Comparison of ENCODE assay signal across 8 mouse cellular contexts in the genomic region with DNA sequence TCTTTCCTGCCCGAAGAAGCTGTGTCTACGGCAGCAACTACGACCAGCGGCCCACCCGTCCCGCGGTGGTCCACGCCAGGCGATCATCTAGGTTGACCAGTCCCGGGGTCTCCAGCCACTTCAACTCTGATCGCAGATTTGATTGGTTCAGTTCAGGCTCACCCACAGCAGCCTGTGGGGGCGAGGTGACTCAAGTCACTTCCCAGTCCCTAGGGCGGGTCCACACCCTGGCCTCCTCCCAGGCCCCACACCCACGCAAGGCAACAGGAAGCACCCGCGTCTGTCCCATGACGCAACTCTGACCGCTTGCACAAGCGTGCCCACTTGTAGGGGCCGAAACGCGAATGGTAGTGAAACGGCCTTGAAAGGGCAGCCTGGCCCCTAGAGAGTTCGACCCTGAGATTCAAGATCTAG. TPM values are rescaled to one million over a fixed set of nuclear protein-coding genes. Genes with fewer than 3 reads are reported as not detected.
DNase-seq lines count a peak whose midpoint lies in the region; ATAC-seq and TF ChIP-seq lines count a peak whose summit lies in the region.

No protein-coding gene starts in this region.

- no peak for TF ChIP-seq CTCF in lung, embryonic 14.5 days (IDR thresholded peaks at IDR 0.05; ENCODE audit: low read depth)

- peak overlapping the region; percentile 84 for H3K4me3 ChIP-seq in embryonic facial prominence, embryonic 14.5 days (ENCODE audit: low read depth, low read length)
- peak overlapping the region; percentile 95 for H3K4me3 ChIP-seq in heart, embryonic 11.5 days (ENCODE audit: low read depth, low read length)
- peak overlapping the region; percentile 93 for H3K4me3 ChIP-seq in kidney, embryonic 14.5 days (ENCODE audit: low read length)
- peak overlapping the region; percentile 86 for H3K4me3 ChIP-seq in lung, embryonic 14.5 days (ENCODE audit: low read depth, low read length)
- peak overlapping the region; percentile 51 for H3K4me3 ChIP-seq in neural tube, embryonic 14.5 days (ENCODE audit: low read depth, low read length)

- H3K36me3 ChIP-seq in embryonic facial prominence, embryonic 14.5 days (ENCODE audit: control insufficient read depth, insufficient read depth, low read length), result no peaks in the 10 kb centered on the region
- H3K36me3 ChIP-seq in heart, embryonic 11.5 days (ENCODE audit: control insufficient read depth, insufficient read depth, low read length), result no peaks in the 10 kb centered on the region
- H3K36me3 ChIP-seq in kidney, embryonic 14.5 days (ENCODE audit: control insufficient read depth, insufficient read depth, low read length), result no peaks in the 10 kb centered on the region
- no peaks in the 10 kb centered on the region for H3K36me3 ChIP-seq in lung, embryonic 14.5 days (ENCODE audit: insufficient read depth)
- no peaks in the 10 kb centered on the region for H3K36me3 ChIP-seq in neural tube, embryonic 14.5 days (ENCODE audit: control insufficient read depth, insufficient read depth, low read length)

- peak; percentile 10 for ATAC-seq in CD4-positive, CD25-positive, alpha-beta regulatory T cell, adult 4 months
- no peak for ATAC-seq in embryonic facial prominence, embryonic 14.5 days (ENCODE audit: low read depth)
- ATAC-seq in heart, embryonic 11.5 days (replicated peaks; ENCODE audit: insufficient number of reproducible peaks, low FRiP score, low TSS enrichment), result peak; percentile 51
- 0 out of 2 replicates have a peak, but pooled peaks have one; percentile 2 for ATAC-seq in kidney, embryonic 14.5 days (ENCODE audit: low FRiP score, low TSS enrichment)
- ATAC-seq in lung, embryonic 14.5 days (ENCODE audit: insufficient read depth), result 0 out of 2 replicates have a peak, but pooled peaks have one; percentile 4
- no peak for ATAC-seq in neural tube, embryonic 14.5 days (ENCODE audit: low read depth)

- no peaks in the 10 kb centered on the region for H3K9me3 ChIP-seq in embryonic facial prominence, embryonic 14.5 days (ENCODE audit: control insufficient read depth, low read length)
- no peaks in the 10 kb centered on the region for H3K9me3 ChIP-seq in heart, embryonic 11.5 days (replicated peaks; ENCODE audit: control insufficient read depth, low read length)
- H3K9me3 ChIP-seq in kidney, embryonic 14.5 days (ENCODE audit: control insufficient read depth, low read length), result no peaks in the 10 kb centered on the region
- H3K9me3 ChIP-seq in lung, embryonic 14.5 days (ENCODE audit: low read depth, low read length), result no peaks in the 10 kb centered on the region
- no peaks in the 10 kb centered on the region for H3K9me3 ChIP-seq in neural tube, embryonic 14.5 days (ENCODE audit: control insufficient read depth, low read length)

- peak overlapping the region; percentile 96 for H3K27ac ChIP-seq in embryonic facial prominence, embryonic 14.5 days (replicated peaks; ENCODE audit: low read depth, low read length)
- H3K27ac ChIP-seq in heart, embryonic 11.5 days (ENCODE audit: low read depth, low read length), result peak overlapping the region; percentile 96
- peak overlapping the region; percentile 98 for H3K27ac ChIP-seq in kidney, embryonic 14.5 days (ENCODE audit: low read depth, low read length)
- H3K27ac ChIP-seq in lung, embryonic 14.5 days (ENCODE audit: low read depth), result peak overlapping the region; percentile 97
- H3K27ac ChIP-seq in neural tube, embryonic 14.5 days (ENCODE audit: low read depth, low read length), result peak overlapping the region; percentile 84

- WGBS in embryonic facial prominence, embryonic 14.5 days, result under 1% methylated on average over 24 of the region's 24 CpGs
- WGBS in heart, embryonic 11.5 days (ENCODE audit: insufficient replicate concordance), result under 1% methylated on average over 24 of the region's 24 CpGs
- under 1% methylated on average over 24 of the region's 24 CpGs for WGBS in kidney, embryonic 14.5 days
- WGBS in lung, embryonic 14.5 days, result under 1% methylated on average over 24 of the region's 24 CpGs
- 1% methylated on average over 24 of the region's 24 CpGs for WGBS in neural tube, embryonic 14.5 days

- DNase-seq in adrenal gland, postnatal 14 days, result peak; percentile 95
- peak; percentile 85 for DNase-seq in embryonic facial prominence, embryonic 14.5 days (ENCODE audit: low spot score)
- DNase-seq in lung, embryonic 14.5 days, result peak; percentile 84
- peak; percentile 54 to 67 for DNase-seq in thymus, postnatal 10 days (ENCODE audit: low spot score in 2 of 2)

- H3K4me2 ChIP-seq in embryonic facial prominence, embryonic 14.5 days (ENCODE audit: low read depth, low read length), result peak overlapping the region; percentile 88
- H3K4me2 ChIP-seq in heart, embryonic 11.5 days, result peak overlapping the region; percentile 93
- peak overlapping the region; percentile 83 for H3K4me2 ChIP-seq in kidney, embryonic 14.5 days (replicated peaks; ENCODE audit: low read depth, low read length)
- peak overlapping the region; percentile 89 for H3K4me2 ChIP-seq in lung, embryonic 14.5 days
- H3K4me2 ChIP-seq in neural tube, embryonic 14.5 days (ENCODE audit: low read depth, low read length), result peak overlapping the region; percentile 88

- peak overlapping the region; percentile 92 for H3K9ac ChIP-seq in embryonic facial prominence, embryonic 14.5 days (ENCODE audit: low read depth, low read length)
- peak overlapping the region; percentile 98 for H3K9ac ChIP-seq in heart, embryonic 11.5 days (ENCODE audit: low read depth, low read length)
- H3K9ac ChIP-seq in kidney, embryonic 14.5 days (ENCODE audit: low read depth, low read length), result peak overlapping the region; percentile 94
- H3K9ac ChIP-seq in lung, embryonic 14.5 days, result peak overlapping the region; percentile 93
- peak overlapping the region; percentile 76 for H3K9ac ChIP-seq in neural tube, embryonic 14.5 days (replicated peaks; ENCODE audit: low read depth, low read length)

- H3K27me3 ChIP-seq in embryonic facial prominence, embryonic 14.5 days (replicated peaks; ENCODE audit: control insufficient read depth, insufficient read depth, low read length), result no peaks in the 10 kb centered on the region
- no peaks in the 10 kb centered on the region for H3K27me3 ChIP-seq in heart, embryonic 11.5 days (ENCODE audit: control insufficient read depth, insufficient read depth, low read length)
- H3K27me3 ChIP-seq in kidney, embryonic 14.5 days (ENCODE audit: control insufficient read depth, insufficient read depth, low read length), result no peaks in the 10 kb centered on the region
- no peaks in the 10 kb centered on the region for H3K27me3 ChIP-seq in lung, embryonic 14.5 days (ENCODE audit: insufficient read depth, low read length)
- no peaks in the 10 kb centered on the region for H3K27me3 ChIP-seq in neural tube, embryonic 14.5 days (ENCODE audit: control insufficient read depth, insufficient read depth, low read length)

- H3K4me1 ChIP-seq in embryonic facial prominence, embryonic 14.5 days (ENCODE audit: control insufficient read depth, insufficient read depth, low read length), result peaks cover 43% of the 10 kb centered on the region
- H3K4me1 ChIP-seq in heart, embryonic 11.5 days (ENCODE audit: control insufficient read depth, insufficient read depth, low read length), result peaks cover 46% of the 10 kb centered on the region
- H3K4me1 ChIP-seq in kidney, embryonic 14.5 days (ENCODE audit: control insufficient read depth, insufficient read depth, low read length), result peaks cover 34% of the 10 kb centered on the region; the same call in 1 of the 2 replicates
- peaks cover 26% of the 10 kb centered on the region for H3K4me1 ChIP-seq in lung, embryonic 14.5 days (ENCODE audit: insufficient read depth)
- H3K4me1 ChIP-seq in neural tube, embryonic 14.5 days (ENCODE audit: control insufficient read depth, insufficient read depth, low read length), result peaks cover 45% of the 10 kb centered on the region

RNA-seq across cellular contexts. Expression of gene Ier2, which starts 1.2 kb away (rescaled TPM):
- 10 to 100 TPM; 39.5 to 42.6 TPM for polyA plus RNA-seq in CD4-positive, CD25-positive, alpha-beta regulatory T cell, adult 4 months (2017; shearing (Covaris generic))
- 45.5 and 55.7 TPM in 2 replicates for total RNA-seq in adrenal gland, postnatal 14 days (2021)
- polyA plus RNA-seq in embryonic facial prominence, embryonic 14.5 days (2014; fragmentation: Nextera tagmentation; extraction: Ambion mirVana), result 45.9 and 50.3 TPM in 2 replicates
- polyA plus RNA-seq in heart, embryonic 11.5 days (2014; fragmentation: Nextera tagmentation; extraction: Ambion mirVana), result 52.3 and 55.9 TPM in 2 replicates
- polyA plus RNA-seq in kidney, embryonic 14.5 days (2014; fragmentation: Nextera tagmentation; extraction: Ambion mirVana), result 81.9 and 88.9 TPM in 2 replicates
- 81.7 and 83.8 TPM in 2 replicates for polyA plus RNA-seq in lung, embryonic 14.5 days (2014; fragmentation: Nextera tagmentation; extraction: Ambion mirVana)
- polyA plus RNA-seq in neural tube, embryonic 14.5 days (2014; fragmentation: Nextera tagmentation; extraction: Ambion mirVana), result 14.4 and 20.9 TPM in 2 replicates

RNA-seq across cellular contexts. Expression of gene Trmt1, which starts 24.6 kb away (rescaled TPM):
- polyA plus RNA-seq in CD4-positive, CD25-positive, alpha-beta regulatory T cell, adult 4 months (2017; shearing (Covaris generic)), result 10 to 100 TPM; 45.0 to 60.3 TPM
- total RNA-seq in adrenal gland, postnatal 14 days (2021), result 62.2 and 67.9 TPM in 2 replicates
- polyA plus RNA-seq in embryonic facial prominence, embryonic 14.5 days (2014; fragmentation: Nextera tagmentation; extraction: Ambion mirVana), result 55.8 and 73.2 TPM in 2 replicates
- 49.7 and 51.6 TPM in 2 replicates for polyA plus RNA-seq in heart, embryonic 11.5 days (2014; fragmentation: Nextera tagmentation; extraction: Ambion mirVana)
- polyA plus RNA-seq in kidney, embryonic 14.5 days (2014; fragmentation: Nextera tagmentation; extraction: Ambion mirVana), result 65.4 and 82.3 TPM in 2 replicates
- 66.1 and 68.6 TPM in 2 replicates for polyA plus RNA-seq in lung, embryonic 14.5 days (2014; fragmentation: Nextera tagmentation; extraction: Ambion mirVana)
- 59.8 and 70.2 TPM in 2 replicates for polyA plus RNA-seq in neural tube, embryonic 14.5 days (2014; fragmentation: Nextera tagmentation; extraction: Ambion mirVana)

RNA-seq across cellular contexts. Expression of gene Nacc1, which starts 26.2 kb away (rescaled TPM):
- 1 to 10 TPM; 8.1 to 9.1 TPM for polyA plus RNA-seq in CD4-positive, CD25-positive, alpha-beta regulatory T cell, adult 4 months (2017; shearing (Covaris generic))
- 68.3 and 68.8 TPM in 2 replicates for total RNA-seq in adrenal gland, postnatal 14 days (2021)
- polyA plus RNA-seq in embryonic facial prominence, embryonic 14.5 days (2014; fragmentation: Nextera tagmentation; extraction: Ambion mirVana), result 19.7 and 20.1 TPM in 2 replicates
- 19.1 and 19.6 TPM in 2 replicates for polyA plus RNA-seq in heart, embryonic 11.5 days (2014; fragmentation: Nextera tagmentation; extraction: Ambion mirVana)
- 28.1 and 33.1 TPM in 2 replicates for polyA plus RNA-seq in kidney, embryonic 14.5 days (2014; fragmentation: Nextera tagmentation; extraction: Ambion mirVana)
- polyA plus RNA-seq in lung, embryonic 14.5 days (2014; fragmentation: Nextera tagmentation; extraction: Ambion mirVana), result 29.8 and 33.8 TPM in 2 replicates
- polyA plus RNA-seq in neural tube, embryonic 14.5 days (2014; fragmentation: Nextera tagmentation; extraction: Ambion mirVana), result 15.3 and 16.6 TPM in 2 replicates

RNA-seq across cellular contexts. Expression of gene Lyl1, which starts 39.8 kb away (rescaled TPM):
- 1 to 10 TPM; 2.0 to 2.6 TPM for polyA plus RNA-seq in CD4-positive, CD25-positive, alpha-beta regulatory T cell, adult 4 months (2017; shearing (Covaris generic))
- 4.2 and 9.4 TPM in 2 replicates for total RNA-seq in adrenal gland, postnatal 14 days (2021)
- 5.8 and 6.8 TPM in 2 replicates for polyA plus RNA-seq in embryonic facial prominence, embryonic 14.5 days (2014; fragmentation: Nextera tagmentation; extraction: Ambion mirVana)
- polyA plus RNA-seq in heart, embryonic 11.5 days (2014; fragmentation: Nextera tagmentation; extraction: Ambion mirVana), result 19.5 and 22.9 TPM in 2 replicates
- 6.3 and 8.9 TPM in 2 replicates for polyA plus RNA-seq in kidney, embryonic 14.5 days (2014; fragmentation: Nextera tagmentation; extraction: Ambion mirVana)
- polyA plus RNA-seq in lung, embryonic 14.5 days (2014; fragmentation: Nextera tagmentation; extraction: Ambion mirVana), result 12.0 and 12.5 TPM in 2 replicates
- polyA plus RNA-seq in neural tube, embryonic 14.5 days (2014; fragmentation: Nextera tagmentation; extraction: Ambion mirVana), result 1.3 and 3.6 TPM in 2 replicates

Comparison
In these comparisons a context has a peak if more than half of its experiments do, and no peak if none do; other contexts are left out.
1. ATAC-seq: peak in CD4-positive, CD25-positive, alpha-beta regulatory T cell, adult 4 months (single experiment), heart, embryonic 11.5 days (single experiment), kidney, embryonic 14.5 days (single experiment) and lung, embryonic 14.5 days (single experiment); none in embryonic facial prominence, embryonic 14.5 days (single experiment) and neural tube, embryonic 14.5 days (single experiment).
2. Peak in every context shown above with its lines, with median percentiles within 50 percentile points of each other: DNase-seq, H3K27ac ChIP-seq, H3K4me2 ChIP-seq, H3K4me3 ChIP-seq and H3K9ac ChIP-seq.